Mouse (Mus musculus): ENCODE measurements at regions not wholly inside any gene's neighbourhood (a gene's known extent, or its start where the extent isn't known, plus 50 kb on each side); places are given as distances from the start of the nearest gene placed in this dataset.

DNA sequence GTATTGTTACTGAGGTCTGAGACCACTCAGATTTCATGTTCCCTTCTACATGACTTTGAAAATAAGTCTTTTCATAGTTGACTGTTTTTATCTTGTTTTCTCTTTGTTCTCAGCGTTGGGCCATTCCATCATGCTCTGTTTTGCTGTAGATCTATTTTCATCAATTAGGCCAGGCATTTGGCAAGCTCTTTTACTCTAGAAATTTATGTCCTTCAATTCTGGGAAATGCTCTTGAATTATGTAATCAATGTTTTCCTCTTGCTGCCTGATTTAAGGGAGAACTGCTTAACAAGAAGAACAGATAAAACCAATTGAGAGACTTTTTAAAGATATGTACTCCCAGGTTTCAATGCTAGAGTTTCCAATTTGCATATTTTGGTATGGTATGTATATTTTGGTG lies 55.1 kb upstream of the Pgrmc2 start:
- Histone ChIP-seq H3K36me3 (replicated peaks; ENCODE audit: control insufficient read depth, insufficient read depth, low read depth) (no peaks in the 10 kb centered on the region), H3K27me3 (ENCODE audit: control insufficient read depth, insufficient read depth, low read length) (no peaks in the 10 kb centered on the region), H3K9ac (replicated peaks) (no peak overlapping the region), H3K4me2 (ENCODE audit: low read depth) (no peak overlapping the region), H3K27ac (no peak overlapping the region), H3K4me1 (replicated peaks; ENCODE audit: control insufficient read depth in 2 of 2, insufficient read depth in 2 of 2, low read length in 1 of 2) (no peaks in the 10 kb centered on the region), H3K9me3 (ENCODE audit: control insufficient read depth, low read length) (no peaks in the 10 kb centered on the region), H3K4me3 (ENCODE audit: insufficient read depth in 1 of 2, low read depth in 2 of 2, low read length in 2 of 2) (no peak overlapping the region)
- TF ChIP-seq CTCF (IDR thresholded peaks at IDR 0.05; ENCODE audit: low read depth): no peak
- no peak for TF ChIP-seq EP300 (IDR thresholded peaks at IDR 0.05; ENCODE audit: low read depth)
- 61% methylated on average over 1 of the region's 1 CpGs for whole genome bisulfite sequencing (ENCODE audit: insufficient replicate concordance)
- DNase-seq (ENCODE audit: low read depth in 3 of 3, low spot score in 3 of 3): no peak
- no peak for ATAC-seq (ENCODE audit: insufficient read depth)

DNA sequence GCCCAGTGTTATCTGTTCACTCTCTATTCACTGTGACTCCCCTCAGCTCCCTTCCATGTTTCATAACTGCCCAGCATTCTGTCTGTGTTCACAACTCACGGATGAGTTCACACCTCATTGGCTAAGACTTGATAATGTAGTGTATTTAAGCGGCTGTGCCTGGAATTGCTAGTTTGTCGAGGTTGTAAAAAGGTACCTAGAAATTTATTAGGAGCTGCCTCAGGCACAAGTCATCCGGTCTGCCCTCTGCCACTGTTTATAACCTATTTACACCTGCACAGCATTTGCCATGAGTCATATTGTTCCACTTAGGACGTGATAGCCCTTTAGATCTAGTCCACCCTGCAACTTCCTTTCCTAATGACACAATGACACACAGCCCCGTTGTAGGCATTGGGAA lies 50.0 kb upstream of the Pgrmc2 start:
- DNase-seq (ENCODE audit: low read depth in 3 of 3, low spot score in 3 of 3) (no peak), ATAC-seq (ENCODE audit: insufficient read depth) (no peak)
- no peak overlapping the region for H3K9ac ChIP-seq (replicated peaks)
- no peak overlapping the region for H3K27ac ChIP-seq
- H3K4me2 ChIP-seq (ENCODE audit: low read depth): no peak overlapping the region
- WGBS (ENCODE audit: insufficient replicate concordance): 44% methylated on average over 6 of the region's 6 CpGs
- H3K4me1 ChIP-seq (replicated peaks; ENCODE audit: control insufficient read depth in 2 of 2, insufficient read depth in 2 of 2, low read length in 1 of 2): no peaks in the 10 kb centered on the region
- no peaks in the 10 kb centered on the region for H3K9me3 ChIP-seq (ENCODE audit: control insufficient read depth, low read length)
- TF ChIP-seq CTCF (IDR thresholded peaks at IDR 0.05; ENCODE audit: low read depth) (no peak), EP300 (IDR thresholded peaks at IDR 0.05; ENCODE audit: low read depth) (no peak)
- no peak overlapping the region for H3K4me3 ChIP-seq (ENCODE audit: insufficient read depth in 1 of 2, low read depth in 2 of 2, low read length in 2 of 2)
- H3K36me3 ChIP-seq (replicated peaks; ENCODE audit: control insufficient read depth, insufficient read depth, low read depth): no peaks in the 10 kb centered on the region
- no peaks in the 10 kb centered on the region; the same call in 1 of the 2 replicates for H3K27me3 ChIP-seq (ENCODE audit: control insufficient read depth, insufficient read depth, low read length)
